Mouse (Mus musculus): ENCODE measurements around the gene Ky.

The Ky gene

DNA sequence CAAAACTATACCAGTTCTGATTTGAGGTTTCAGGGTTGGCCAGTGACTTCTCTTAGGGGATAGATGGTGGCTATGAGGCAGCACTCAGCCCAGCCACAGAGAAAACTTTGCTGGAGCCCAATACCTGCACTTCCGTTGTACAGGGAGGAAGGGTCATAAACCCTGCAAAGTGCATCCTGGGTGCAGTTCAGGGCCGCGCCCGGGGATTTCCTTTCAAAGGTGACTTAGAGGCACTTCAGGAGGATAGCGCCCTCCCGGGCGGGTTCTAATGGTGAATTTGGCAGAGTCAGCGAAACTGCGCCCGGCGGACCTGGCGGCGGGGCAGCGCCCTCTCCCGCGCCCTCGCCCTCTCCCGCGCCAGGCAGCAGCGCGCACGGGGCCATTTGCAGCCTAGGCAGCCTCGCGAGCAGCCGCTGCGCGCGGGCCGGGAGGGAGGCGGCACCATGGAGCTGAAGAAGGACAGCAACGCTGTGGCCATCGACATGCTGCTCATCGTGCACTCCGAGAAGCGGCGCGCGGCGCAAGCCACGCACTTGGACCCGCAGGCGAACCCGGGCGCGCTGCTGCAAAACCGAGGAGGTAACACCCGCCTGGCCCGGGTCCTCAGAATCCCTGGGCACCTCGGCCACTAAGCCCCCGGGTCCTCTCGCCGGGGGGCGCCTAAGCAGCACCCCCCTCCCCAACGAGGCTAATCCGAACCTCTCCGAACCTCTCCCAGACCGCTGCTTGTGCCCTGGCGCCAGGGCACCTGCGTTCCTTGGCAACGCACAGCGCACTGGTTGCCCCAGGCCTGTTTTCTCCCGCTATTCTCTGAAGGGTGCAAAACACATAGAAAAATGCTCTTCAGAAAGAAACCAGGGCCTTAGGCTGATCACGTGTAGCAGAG lies at the start of gene Ky:
Gene Ky, plus strand, starts transcription at position 51 of the 886 bp plus-strand sequence.
- ATAC-seq (ENCODE audit: insufficient number of reproducible peaks, low FRiP score, low TSS enrichment) = peak; percentile 46; the same call in 1 of the 2 replicates

DNA sequence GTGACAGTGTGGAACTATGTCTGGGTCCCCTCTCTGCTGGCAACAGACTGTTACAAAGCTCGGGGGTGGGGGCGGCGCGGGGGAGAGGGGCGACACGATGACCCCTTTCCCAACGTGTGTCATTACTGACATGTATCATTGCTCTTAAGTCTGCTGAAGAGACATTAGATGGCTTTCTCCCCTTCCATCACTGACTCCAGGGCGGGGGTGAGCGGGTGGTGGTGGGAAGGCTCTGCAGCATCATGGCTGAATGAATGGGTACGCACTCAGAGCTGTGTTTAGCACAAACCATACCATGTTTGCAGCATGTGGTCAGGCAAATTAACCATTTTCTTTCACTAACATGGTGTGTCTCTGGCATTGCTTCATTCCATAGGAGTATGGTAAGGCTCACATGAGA lies 43.3 kb upstream of the Ky start:
- ATAC-seq (ENCODE audit: insufficient number of reproducible peaks, low FRiP score, low TSS enrichment) = no peak

GRCm38 (mm10) chr9:102465044-102465443 lies 40.5 kb upstream of the Ky start:
- no peak for ATAC-seq (ENCODE audit: insufficient number of reproducible peaks, low FRiP score, low TSS enrichment)

GRCm38 (mm10) chr9:102465726-102466125 lies 39.8 kb upstream of the Ky start:
- ATAC-seq (ENCODE audit: insufficient number of reproducible peaks, low FRiP score, low TSS enrichment) = no peak

DNA sequence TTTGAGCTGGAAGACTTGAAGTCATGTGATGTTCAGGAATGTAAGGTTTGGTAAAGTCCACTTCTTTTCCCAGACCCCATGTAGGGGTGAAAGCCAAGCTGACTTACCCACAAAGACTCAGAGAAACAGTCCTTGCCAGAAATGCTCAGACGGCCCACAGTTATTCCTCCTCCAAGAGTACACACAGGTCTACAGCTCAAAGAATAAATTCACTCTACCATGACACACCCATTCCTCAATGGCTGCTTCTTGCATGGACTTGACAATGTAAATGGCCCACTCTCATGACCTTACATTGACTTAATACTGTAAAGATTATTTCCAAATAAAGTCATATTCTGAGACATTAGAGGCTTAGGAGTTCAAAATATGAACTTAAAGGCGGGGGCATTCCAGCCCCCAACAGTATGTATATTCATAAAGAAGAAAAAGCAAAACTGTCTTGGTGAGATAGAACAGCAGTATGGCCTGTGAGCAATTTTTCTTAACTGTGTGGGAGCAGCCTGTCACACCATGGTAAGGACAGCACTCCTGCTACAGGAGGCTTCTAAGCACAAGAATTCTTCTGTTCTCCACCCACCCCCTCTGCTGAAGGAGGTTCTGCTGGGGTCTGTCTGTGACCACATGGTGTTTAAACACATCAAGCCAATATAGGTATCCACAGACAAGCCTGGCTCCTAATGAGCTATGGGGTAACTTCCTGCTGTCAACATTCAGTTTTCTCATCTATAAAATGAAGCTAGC lies 35.3 kb upstream of the Ky start:
- no peak for ATAC-seq (ENCODE audit: insufficient number of reproducible peaks, low FRiP score, low TSS enrichment)

DNA sequence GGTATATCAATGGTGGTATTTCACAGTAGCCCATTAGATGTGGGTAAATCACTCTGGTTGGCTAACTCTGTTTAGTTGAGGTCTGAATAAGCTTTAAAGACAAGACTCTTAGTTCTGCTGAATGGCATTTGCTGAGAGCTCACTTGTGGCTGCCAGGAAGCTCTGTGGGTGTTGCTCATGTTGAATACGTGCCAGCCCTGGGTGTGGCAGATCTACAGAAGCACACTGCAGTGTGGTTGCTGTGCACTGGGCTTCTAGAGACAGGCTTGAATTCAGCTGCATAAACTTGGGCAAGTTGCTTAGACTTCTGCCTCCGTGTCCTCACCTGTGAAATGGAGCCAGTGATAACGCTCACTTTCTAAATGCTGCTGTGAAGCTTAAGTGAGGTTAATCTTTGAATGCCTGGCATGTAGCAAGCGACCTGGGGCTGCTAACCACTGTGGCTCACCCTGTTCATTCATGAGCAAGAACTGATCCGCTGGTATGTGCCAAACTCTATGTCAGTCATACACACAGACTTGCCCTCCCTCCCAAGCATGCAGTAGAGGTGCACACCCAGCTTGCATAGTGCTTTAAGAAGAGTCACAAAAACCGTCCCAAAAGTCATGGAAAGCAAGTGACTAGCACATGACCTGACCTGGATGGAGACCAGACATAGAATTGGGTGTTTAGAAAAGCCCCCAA lies 27.6 kb upstream of the Ky start:
- no peak for ATAC-seq (ENCODE audit: insufficient number of reproducible peaks, low FRiP score, low TSS enrichment)

DNA sequence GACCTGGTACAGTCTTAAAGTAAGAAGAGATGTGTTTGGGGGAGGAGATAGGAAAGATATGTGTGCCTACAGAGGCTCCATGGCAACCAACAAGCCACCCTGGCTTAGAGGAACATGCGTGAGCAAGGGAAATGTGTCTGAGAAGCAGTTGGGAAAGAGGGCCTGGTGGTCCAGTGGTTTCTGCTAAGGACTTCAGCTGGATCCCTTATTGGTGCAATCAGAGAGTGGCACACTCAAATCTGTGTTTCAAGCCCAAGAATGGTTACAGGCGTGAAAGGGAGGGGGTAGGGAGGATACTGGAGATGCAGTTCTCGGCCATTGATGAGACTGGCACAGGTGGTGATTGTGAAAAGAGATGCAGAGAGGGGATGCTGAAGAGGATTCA lies 27.1 kb upstream of the Ky start:
- no peak for ATAC-seq (ENCODE audit: insufficient number of reproducible peaks, low FRiP score, low TSS enrichment)

- ATAC-seq (ENCODE audit: insufficient number of reproducible peaks, low FRiP score, low TSS enrichment) = no peak
Observed at GRCm38 (mm10) chr9:102479022-102479421, 26.5 kb upstream of the Ky start.

GRCm38 (mm10) chr9:102492031-102492795 lies 13.3 kb upstream of the Ky start:
- no peak for ATAC-seq (ENCODE audit: insufficient number of reproducible peaks, low FRiP score, low TSS enrichment)

DNA sequence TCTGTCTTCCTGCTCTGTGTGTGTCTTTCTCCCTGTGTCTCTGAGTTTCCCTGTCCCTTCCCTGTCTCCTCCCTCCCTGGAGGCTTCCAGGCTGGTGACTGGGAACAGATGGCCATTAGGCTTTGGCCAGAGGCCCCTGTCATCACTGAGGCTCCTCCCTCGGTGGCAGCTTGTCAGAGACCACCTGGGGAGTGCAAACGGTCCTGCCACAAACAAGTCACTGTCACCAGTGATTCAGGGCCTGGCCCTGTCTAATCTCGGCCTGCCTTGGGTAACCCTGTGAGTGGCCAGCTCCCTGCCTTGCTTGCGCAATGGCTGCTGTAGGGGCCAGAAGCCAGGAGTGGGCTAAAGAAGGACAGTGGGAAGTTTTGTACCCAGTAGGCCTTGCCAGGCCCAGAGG lies 12.5 kb upstream of the Ky start:
- ATAC-seq (ENCODE audit: insufficient number of reproducible peaks, low FRiP score, low TSS enrichment) = peak; percentile 89

GRCm38 (mm10) chr9:102493916-102494315 lies 11.6 kb upstream of the Ky start:
- ATAC-seq (ENCODE audit: insufficient number of reproducible peaks, low FRiP score, low TSS enrichment) = no peak

GRCm38 (mm10) chr9:102494454-102494853 lies 11.1 kb upstream of the Ky start:
- ATAC-seq (ENCODE audit: insufficient number of reproducible peaks, low FRiP score, low TSS enrichment) = no peak

- ATAC-seq (ENCODE audit: insufficient number of reproducible peaks, low FRiP score, low TSS enrichment) = no peak
Observed at GRCm38 (mm10) chr9:102495266-102495665, 10.3 kb upstream of the Ky start.

- no peak for ATAC-seq (ENCODE audit: insufficient number of reproducible peaks, low FRiP score, low TSS enrichment)
Observed at GRCm38 (mm10) chr9:102496481-102497041, 9.0 kb upstream of the Ky start.

DNA sequence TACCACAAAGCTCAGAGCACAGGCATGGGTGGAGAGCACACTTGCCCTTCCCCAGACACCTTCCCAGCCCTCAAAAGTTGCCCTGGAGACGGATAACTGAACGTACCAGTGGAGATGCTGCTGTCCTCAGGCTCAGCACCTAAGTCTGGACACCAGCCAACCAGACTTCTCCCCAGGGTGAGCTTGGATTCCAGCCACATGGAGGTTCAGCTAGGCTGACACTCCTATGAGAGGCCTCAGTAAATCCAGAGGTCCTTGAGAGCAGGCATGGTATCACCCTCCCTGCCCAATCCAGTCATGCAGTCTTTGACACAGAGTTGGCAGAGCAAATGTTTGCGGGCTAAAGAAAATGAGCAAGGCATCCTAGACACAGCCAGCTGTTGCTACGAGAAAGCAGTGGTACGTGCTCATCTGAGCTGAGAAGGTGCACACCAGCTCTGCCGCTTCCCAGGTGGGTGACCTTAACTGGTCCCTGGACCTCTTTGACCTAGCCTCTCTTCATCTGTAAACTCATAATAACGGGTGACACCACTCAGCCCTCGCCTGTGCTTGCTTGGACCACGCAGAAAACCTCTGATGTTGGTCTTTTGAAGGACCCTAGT lies 8.4 kb upstream of the Ky start:
- ATAC-seq (ENCODE audit: insufficient number of reproducible peaks, low FRiP score, low TSS enrichment) = no peak

DNA sequence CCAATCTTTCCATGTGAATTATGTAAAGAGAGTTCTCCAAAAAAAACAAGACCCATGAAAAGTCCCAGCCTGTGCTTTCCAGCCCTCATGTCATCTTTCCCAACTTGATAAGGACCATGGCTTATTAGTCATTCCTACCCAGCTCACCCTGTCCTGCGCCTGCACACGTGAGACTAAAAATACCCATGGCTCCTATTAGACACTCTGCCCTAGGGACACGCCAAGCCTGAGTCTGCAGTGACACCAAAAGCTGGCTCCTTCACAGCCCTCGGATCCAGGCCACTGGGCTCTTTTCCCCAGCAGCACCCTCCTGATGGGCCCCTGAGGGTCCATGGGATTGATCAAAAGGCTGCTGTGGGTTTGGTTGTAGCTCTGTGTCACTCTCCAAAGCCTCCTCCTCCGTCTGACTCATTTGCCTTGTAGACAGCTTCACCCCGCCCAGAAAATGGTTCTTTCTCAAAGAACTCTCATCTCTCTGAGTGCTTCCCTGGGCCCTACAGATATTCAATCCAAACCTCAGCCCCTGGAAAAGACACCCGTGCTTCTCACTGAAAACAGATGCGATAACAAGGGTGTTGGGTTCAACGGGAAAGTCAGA lies 7.6 kb upstream of the Ky start:
- no peak for ATAC-seq (ENCODE audit: insufficient number of reproducible peaks, low FRiP score, low TSS enrichment)

DNA sequence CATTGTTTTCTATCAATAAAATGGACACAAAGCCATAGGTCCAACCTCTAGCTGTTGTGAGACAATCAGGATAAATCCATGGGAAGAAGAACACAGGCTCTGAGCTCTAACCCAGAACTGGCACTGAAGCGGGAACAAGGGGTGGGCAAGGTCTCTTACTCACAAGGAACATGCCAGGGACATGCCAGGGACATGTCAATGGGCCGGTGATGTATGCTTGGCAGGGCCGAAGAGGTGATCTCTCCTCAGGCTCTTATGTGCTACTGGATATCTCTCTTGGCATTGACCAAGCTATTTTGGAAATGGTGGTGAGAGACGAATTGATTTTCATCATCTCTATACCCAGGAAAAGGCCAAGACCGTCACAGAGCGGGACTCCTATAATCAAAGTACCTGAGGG lies 6.8 kb upstream of the Ky start:
- no peak for ATAC-seq (ENCODE audit: insufficient number of reproducible peaks, low FRiP score, low TSS enrichment)

DNA sequence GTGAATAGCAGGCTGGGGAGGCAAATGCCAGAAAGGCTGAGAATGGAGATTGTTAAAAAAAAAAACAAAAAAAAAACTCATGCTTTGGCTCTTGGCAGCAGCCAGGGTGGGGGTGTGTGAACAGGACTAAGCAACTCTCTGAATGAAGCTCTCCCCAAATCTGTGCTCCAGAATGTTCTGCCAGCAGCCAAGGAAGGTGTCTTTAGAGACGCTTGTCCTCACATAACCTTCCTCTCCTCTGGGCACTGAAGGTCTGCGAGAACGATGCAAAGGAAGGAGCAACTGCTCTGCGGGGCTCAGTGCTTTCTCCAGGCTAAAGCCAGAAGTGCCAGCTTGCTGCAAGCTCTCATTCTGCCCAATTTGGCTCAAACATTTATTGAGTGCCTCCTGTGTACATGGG lies 6.3 kb upstream of the Ky start:
- ATAC-seq (ENCODE audit: insufficient number of reproducible peaks, low FRiP score, low TSS enrichment) = no peak

- ATAC-seq (ENCODE audit: insufficient number of reproducible peaks, low FRiP score, low TSS enrichment) = no peak
Observed at GRCm38 (mm10) chr9:102499746-102500145, 5.8 kb upstream of the Ky start.

Data from cerebellum, adult (tissue).